Mouse (Mus musculus) retina, postnatal 7 days (tissue): ENCODE data around the gene Stambp.

ENCODE experiments used
- DNase-seq: peaks from one replicate; pipeline ENCODE4 v3.0.0-alpha.2; 2012; ENCODE audit warnings: low read depth, low spot score

The Stambp gene

GRCm38 (mm10) chr6:83503361-83503760, 69.2 kb downstream of the Stambp start:
- no peak for DNase-seq

DNA sequence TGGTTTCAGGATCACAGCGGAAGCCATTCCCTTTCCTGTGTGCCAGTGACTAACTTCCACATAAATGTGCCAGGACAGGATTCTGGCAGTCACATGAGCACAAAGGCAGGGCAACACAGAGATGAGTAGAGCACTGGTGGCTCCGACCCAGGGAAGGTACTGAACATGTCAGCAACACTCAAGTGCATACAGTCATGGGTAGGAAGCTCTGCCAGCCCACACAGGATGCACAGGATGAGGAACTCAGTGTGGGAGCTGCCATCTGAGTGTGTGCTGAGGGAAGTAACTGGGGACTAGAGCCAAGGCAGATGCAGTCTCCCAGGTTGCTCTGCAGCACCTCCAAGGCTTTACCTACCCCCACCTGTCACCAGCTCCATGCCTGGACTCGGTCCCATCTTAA, 69.9 kb downstream of the Stambp start:
- DNase-seq = no peak

- DNase-seq = no peak
Measured at GRCm38 (mm10) chr6:83501524-83502310, 70.8 kb downstream of the Stambp start.

DNA sequence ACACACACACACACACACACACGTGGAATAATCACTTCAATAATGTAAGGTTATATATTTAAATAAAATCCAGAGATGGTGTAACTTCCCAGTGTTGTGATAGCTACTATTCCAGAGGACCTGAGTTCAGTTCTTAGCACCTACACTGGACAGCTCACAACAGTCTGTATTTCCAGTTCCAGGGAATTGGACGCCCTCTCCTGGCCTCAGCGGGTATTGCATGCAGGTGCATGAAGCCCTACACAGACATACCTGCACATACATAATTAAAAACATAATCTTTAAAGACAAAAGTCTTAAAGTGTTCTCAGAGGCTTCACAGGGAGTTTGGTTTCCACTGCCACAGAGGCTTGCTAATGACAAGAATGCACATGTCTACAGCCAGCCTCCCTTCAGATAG, 72.1 kb downstream of the Stambp start:
- no peak for DNase-seq

DNA sequence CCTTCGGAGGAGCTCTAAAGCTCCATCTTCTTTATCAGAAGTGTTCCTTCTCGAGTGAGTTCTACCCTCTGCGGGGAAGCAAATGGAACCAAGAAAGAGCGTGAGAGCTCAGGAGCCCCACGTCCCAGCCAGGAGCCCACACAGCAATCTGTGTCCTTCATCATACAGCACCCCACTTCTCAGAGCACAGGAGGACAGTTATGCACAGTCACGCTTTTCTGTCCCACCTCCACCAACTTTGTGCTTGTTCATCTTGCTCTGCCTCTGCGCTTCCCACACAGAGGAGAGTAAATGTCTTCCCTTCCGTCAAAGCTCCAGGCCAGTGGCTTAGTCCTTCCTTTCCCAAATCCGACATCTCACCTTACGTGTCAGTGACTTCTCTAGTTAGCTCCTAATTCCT, 73.5 kb downstream of the Stambp start:
- no peak for DNase-seq

DNA sequence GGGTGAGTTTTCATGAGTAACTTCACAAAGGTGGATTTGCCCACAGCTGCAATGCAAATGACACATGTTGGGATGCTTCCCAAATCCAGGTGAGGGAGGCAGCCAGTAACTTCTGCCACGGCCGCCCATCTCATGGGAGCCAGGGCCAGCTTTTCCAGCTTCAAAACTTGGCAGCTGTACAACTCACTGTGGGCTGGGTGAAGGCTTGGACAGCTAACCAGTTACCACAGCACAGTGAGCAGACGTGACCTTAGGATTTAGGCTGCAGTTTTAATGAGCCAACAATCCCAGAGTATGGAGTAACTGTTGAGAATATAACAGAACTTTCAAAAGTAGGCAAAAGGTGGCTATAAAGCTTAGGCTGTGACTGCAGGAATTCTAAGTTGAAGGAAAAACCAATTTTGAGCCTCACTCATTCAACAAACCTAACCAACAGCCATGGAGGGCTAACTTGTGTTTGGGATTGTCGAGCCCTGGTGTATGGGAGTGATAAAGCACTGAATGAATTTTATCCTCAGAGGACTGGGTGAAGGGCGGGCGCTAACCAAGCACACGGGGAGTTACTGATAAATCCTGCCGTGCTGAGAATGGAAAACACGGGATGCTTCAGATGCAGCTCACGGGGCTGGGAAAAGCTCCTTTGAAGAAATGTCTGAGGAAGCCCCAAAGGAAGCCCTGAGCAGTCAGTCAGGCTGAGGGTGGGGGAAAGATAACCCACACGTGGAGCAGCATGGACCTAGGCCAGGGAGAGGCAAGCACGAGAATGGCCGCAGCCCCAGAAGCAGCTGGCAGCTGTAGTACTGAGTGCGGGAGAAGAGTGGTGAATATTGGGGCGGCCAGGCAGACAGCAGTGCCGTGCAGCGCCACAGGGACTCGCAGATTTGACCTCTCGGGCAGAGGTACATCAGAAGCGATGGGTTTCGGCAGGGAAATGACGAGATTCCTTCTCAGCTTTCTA, 75.5 kb downstream of the Stambp start:
- no peak for DNase-seq

- DNase-seq = no peak
Measured at GRCm38 (mm10) chr6:83496009-83496752, 76.3 kb downstream of the Stambp start.
